Mouse (Mus musculus) kidney, postnatal 0 days (tissue): ENCODE results near the gene 1810049J17Rik. TPM values are rescaled to one million over a fixed set of nuclear protein-coding genes. Genes with fewer than 3 reads are reported as not detected.

Source experiments
- ATAC-seq: fragments of 200-750 bp; cut with Nextera tagmentation; replicated peaks from 2 replicates; pipeline ENCODE4 v1.8.0; 2017; ENCODE audit warnings: low read depth, moderate number of reproducible peaks, moderate TSS enrichment, moderate library complexity; ENCODE audit not compliant: low FRiP score
- DNase-seq: peaks from one replicate; pipeline ENCODE4 v3.0.0-alpha.2; 2016; ENCODE audit warnings: low spot score
- H3K27ac ChIP-seq: fragments of 300-500 bp; sonication (generic); 2 replicates; pipeline ENCODE4 v1.5.1; 2014; ENCODE audit warnings: mild to moderate bottlenecking
- H3K27me3 ChIP-seq: fragments of 300-500 bp; sonication (generic); 2 replicates; pipeline ENCODE4 v1.6.1; 2014; ENCODE audit warnings: low read length, mixed read lengths; ENCODE audit not compliant: insufficient read depth
- H3K36me3 ChIP-seq: fragments of 300-500 bp; sonication (generic); 2 replicates; pipeline ENCODE4 v1.6.1; 2014; ENCODE audit warnings: low read length, mixed read lengths; ENCODE audit not compliant: insufficient read depth
- H3K4me1 ChIP-seq: fragments of 300-500 bp; sonication (generic); replicated peaks from 2 replicates; pipeline ENCODE4 v1.6.1; 2014; ENCODE audit warnings: antibody characterized with exemption, low read length, mixed read lengths; ENCODE audit not compliant: insufficient read depth
- H3K4me2 ChIP-seq: fragments of 300-500 bp; sonication (generic); 2 replicates; pipeline ENCODE4 v1.6.1; 2014; ENCODE audit warnings: mild to moderate bottlenecking, low read length, moderate library complexity, mixed read lengths
- H3K4me3 ChIP-seq: fragments of 300-500 bp; sonication (generic); replicated peaks from 2 replicates; pipeline ENCODE4 v1.5.1; 2014; ENCODE audit warnings: low read depth, low read length
- H3K9ac ChIP-seq: fragments of 300-500 bp; sonication (generic); 2 replicates; pipeline ENCODE4 v1.6.1; 2014; ENCODE audit warnings: low read depth, low read length
- H3K9me3 ChIP-seq: fragments of 300-500 bp; sonication (generic); replicated peaks from 2 replicates; pipeline ENCODE4 v1.6.1; 2016; ENCODE audit warnings: low read length, inconsistent platforms, mixed read lengths
- CTCF ChIP-seq: IDR thresholded peaks from 2 replicates; pipeline ENCODE4 v1.5.1; 2016; ENCODE audit warnings: antibody characterized with exemption, low read depth, mild to moderate bottlenecking, moderate library complexity
- WGBS: fragments of 180-500 bp; shearing (Covaris S2); extraction: QIAGEN DNeasy Blood & Tissue Kit; methylation state at CpG from one replicate; pipeline ENCODE4 v1.1.7; 2014; 5-methylcytosine and 5-hydroxymethylcytosine counted together
- polyA plus RNA-seq: library from polyadenylated mRNA; unstranded; fragments of >200 nt; fragmentation: Nextera tagmentation; extraction: Ambion mirVana; gene quantifications from 2 replicates; pipeline ENCODE4 v1.2.1, GENCODE M21; 2015

Gene 1810049J17Rik
- polyA plus RNA-seq, 1 experiment from 2014 or later, result 0.45 TPM

GRCm38 (mm10) chr15:12366072-12366469 lies 44.4 kb upstream of the 1810049J17Rik start:
- H3K9me3 ChIP-seq, result no peaks in the 10 kb centered on the region
- no peaks in the 10 kb centered on the region for H3K4me1 ChIP-seq
- no peak overlapping the region for H3K27ac ChIP-seq
- ATAC-seq (no peak), DNase-seq (no peak)
- H3K36me3 ChIP-seq, result peaks cover 11% of the 10 kb centered on the region; the same call in 1 of the 2 replicates
- H3K9ac ChIP-seq, result no peak overlapping the region
- TF ChIP-seq CTCF, result no peak
- H3K4me2 ChIP-seq, result no peak overlapping the region
- no peaks in the 10 kb centered on the region for H3K27me3 ChIP-seq
- 73% methylated on average over 3 of the region's 3 CpGs for WGBS
- H3K4me3 ChIP-seq, result no peak overlapping the region

- Histone ChIP-seq H3K27ac (no peak overlapping the region), H3K4me3 (no peak overlapping the region), H3K4me2 (no peak overlapping the region), H3K4me1 (no peaks in the 10 kb centered on the region), H3K9ac (no peak overlapping the region), H3K36me3 (peaks cover 12% of the 10 kb centered on the region), H3K9me3 (no peaks in the 10 kb centered on the region), H3K27me3 (no peaks in the 10 kb centered on the region)
- TF ChIP-seq CTCF, result no peak
- no peak for DNase-seq
- WGBS, result 84% methylated on average over 15 of the region's 15 CpGs
- no peak for ATAC-seq
Observed at GRCm38 (mm10) chr15:12365416-12366071, 43.8 kb upstream of the 1810049J17Rik start.

GRCm38 (mm10) chr15:12364096-12364495 lies 42.4 kb upstream of the 1810049J17Rik start:
- TF ChIP-seq CTCF, result no peak
- no peaks in the 10 kb centered on the region for H3K4me1 ChIP-seq
- no peaks in the 10 kb centered on the region for H3K9me3 ChIP-seq
- H3K27ac ChIP-seq, result no peak overlapping the region
- H3K36me3 ChIP-seq, result peaks cover 16% of the 10 kb centered on the region
- no peak for DNase-seq
- no peak overlapping the region for H3K9ac ChIP-seq
- H3K27me3 ChIP-seq, result no peaks in the 10 kb centered on the region
- 78% methylated on average over 4 of the region's 4 CpGs for WGBS
- no peak overlapping the region for H3K4me3 ChIP-seq
- ATAC-seq, result no peak
- H3K4me2 ChIP-seq, result no peak overlapping the region

- Histone ChIP-seq H3K27ac (no peak overlapping the region), H3K36me3 (peaks cover 16% of the 10 kb centered on the region), H3K9me3 (no peaks in the 10 kb centered on the region), H3K4me1 (no peaks in the 10 kb centered on the region), H3K27me3 (no peaks in the 10 kb centered on the region), H3K4me2 (no peak overlapping the region), H3K9ac (no peak overlapping the region), H3K4me3 (no peak overlapping the region)
- DNase-seq (no peak), ATAC-seq (no peak)
- 81% methylated on average over 6 of the region's 6 CpGs for WGBS
- TF ChIP-seq CTCF, result no peak
Observed at GRCm38 (mm10) chr15:12362701-12363040, 41.0 kb upstream of the 1810049J17Rik start.

GRCm38 (mm10) chr15:12362001-12362700 lies 40.5 kb upstream of the 1810049J17Rik start:
- no peak for DNase-seq
- no peak overlapping the region for H3K4me2 ChIP-seq
- H3K27me3 ChIP-seq, result no peaks in the 10 kb centered on the region
- H3K4me1 ChIP-seq, result no peaks in the 10 kb centered on the region
- no peak for TF ChIP-seq CTCF
- WGBS, result 88% methylated on average over 14 of the region's 14 CpGs
- no peak overlapping the region for H3K4me3 ChIP-seq
- no peak for ATAC-seq
- no peak overlapping the region for H3K27ac ChIP-seq
- peaks cover 16% of the 10 kb centered on the region for H3K36me3 ChIP-seq
- H3K9ac ChIP-seq, result no peak overlapping the region
- no peaks in the 10 kb centered on the region for H3K9me3 ChIP-seq

GRCm38 (mm10) chr15:12360519-12361212 lies 39.0 kb upstream of the 1810049J17Rik start:
- peaks cover 16% of the 10 kb centered on the region for H3K36me3 ChIP-seq
- no peak for ATAC-seq
- H3K27ac ChIP-seq, result no peak overlapping the region
- H3K9me3 ChIP-seq, result no peaks in the 10 kb centered on the region
- no peak overlapping the region for H3K4me2 ChIP-seq
- no peaks in the 10 kb centered on the region for H3K4me1 ChIP-seq
- no peak for DNase-seq
- no peak overlapping the region for H3K4me3 ChIP-seq
- no peak for TF ChIP-seq CTCF
- H3K27me3 ChIP-seq, result no peaks in the 10 kb centered on the region
- H3K9ac ChIP-seq, result no peak overlapping the region
- WGBS, result 78% methylated on average over 19 of the region's 19 CpGs
